Mouse (Mus musculus) liver, postnatal 0 days (tissue): ENCODE measurements around the gene Kremen1. TPM values are rescaled to one million over a fixed set of nuclear protein-coding genes. Genes with fewer than 3 reads are reported as not detected.

ENCODE experiments used
- ATAC-seq: fragments of 200-750 bp; cut with Nextera tagmentation; 2 replicates; pipeline ENCODE4 v1.8.0; 2017; ENCODE audit warnings: mild to moderate bottlenecking, moderate library complexity
- DNase-seq: peaks from one replicate; pipeline ENCODE4 v3.0.0-alpha.2; 2016
- H3K27ac ChIP-seq: fragments of 300-500 bp; sonication (generic); 2 replicates; pipeline ENCODE4 v1.5.1; 2014; ENCODE audit warnings: antibody characterized with exemption, moderate library complexity, mild to moderate bottlenecking, low read depth
- H3K27me3 ChIP-seq: fragments of 300-500 bp; sonication (generic); 2 replicates; pipeline ENCODE4 v1.6.1; 2014; ENCODE audit warnings: low read length, control low read depth, mixed read lengths; ENCODE audit not compliant: insufficient read depth
- H3K36me3 ChIP-seq: fragments of 300-500 bp; sonication (generic); replicated peaks from 2 replicates; pipeline ENCODE4 v1.6.1; 2014; ENCODE audit warnings: mild to moderate bottlenecking, control low read depth, low read length, moderate library complexity, mixed read lengths; ENCODE audit not compliant: insufficient read depth
- H3K4me1 ChIP-seq: fragments of 300-500 bp; sonication (generic); 2 replicates; pipeline ENCODE4 v1.6.1; 2014; ENCODE audit warnings: antibody characterized with exemption, mild to moderate bottlenecking, control low read depth; ENCODE audit not compliant: insufficient read depth
- H3K4me2 ChIP-seq: fragments of 300-500 bp; sonication (generic); 2 replicates; pipeline ENCODE4 v1.6.1; 2014; ENCODE audit warnings: low read depth, mild to moderate bottlenecking, low read length, moderate library complexity, mixed read lengths
- H3K4me3 ChIP-seq: fragments of 300-500 bp; sonication (generic); 2 replicates; pipeline ENCODE4 v1.5.1; 2014; ENCODE audit warnings: low read depth, low read length
- H3K9ac ChIP-seq: fragments of 300-500 bp; sonication (generic); replicated peaks from 2 replicates; pipeline ENCODE4 v1.6.1; 2014; ENCODE audit warnings: mild to moderate bottlenecking, moderate library complexity
- H3K9me3 ChIP-seq: fragments of 300-500 bp; sonication (generic); 2 replicates; pipeline ENCODE4 v1.6.1; 2016; ENCODE audit warnings: mild to moderate bottlenecking, control low read depth, low read length, mixed read lengths
- CTCF ChIP-seq: sonication (generic); IDR thresholded peaks from 2 replicates; pipeline ENCODE4 v1.5.1; 2016; ENCODE audit warnings: antibody characterized with exemption, low read depth
- EP300 ChIP-seq: IDR thresholded peaks from 2 replicates; pipeline ENCODE4 v1.6.1; 2016; ENCODE audit warnings: antibody characterized with exemption, low read depth, mild to moderate bottlenecking
- WGBS: fragments of 180-500 bp; shearing (Covaris S2); extraction: QIAGEN DNeasy Blood & Tissue Kit; methylation state at CpG from one replicate; pipeline ENCODE4 v1.1.7; 2014; ENCODE audit not compliant: insufficient replicate concordance; 5-methylcytosine and 5-hydroxymethylcytosine counted together
- polyA plus RNA-seq: library from polyadenylated mRNA; unstranded; fragments of >200 nt; fragmentation: Nextera tagmentation; extraction: Ambion mirVana; gene quantifications from 2 replicates; pipeline ENCODE4 v1.2.1, GENCODE M21; 2015

Gene Kremen1
- polyA plus RNA-seq, 1 experiment from 2014 or later: 2.2 TPM

DNA sequence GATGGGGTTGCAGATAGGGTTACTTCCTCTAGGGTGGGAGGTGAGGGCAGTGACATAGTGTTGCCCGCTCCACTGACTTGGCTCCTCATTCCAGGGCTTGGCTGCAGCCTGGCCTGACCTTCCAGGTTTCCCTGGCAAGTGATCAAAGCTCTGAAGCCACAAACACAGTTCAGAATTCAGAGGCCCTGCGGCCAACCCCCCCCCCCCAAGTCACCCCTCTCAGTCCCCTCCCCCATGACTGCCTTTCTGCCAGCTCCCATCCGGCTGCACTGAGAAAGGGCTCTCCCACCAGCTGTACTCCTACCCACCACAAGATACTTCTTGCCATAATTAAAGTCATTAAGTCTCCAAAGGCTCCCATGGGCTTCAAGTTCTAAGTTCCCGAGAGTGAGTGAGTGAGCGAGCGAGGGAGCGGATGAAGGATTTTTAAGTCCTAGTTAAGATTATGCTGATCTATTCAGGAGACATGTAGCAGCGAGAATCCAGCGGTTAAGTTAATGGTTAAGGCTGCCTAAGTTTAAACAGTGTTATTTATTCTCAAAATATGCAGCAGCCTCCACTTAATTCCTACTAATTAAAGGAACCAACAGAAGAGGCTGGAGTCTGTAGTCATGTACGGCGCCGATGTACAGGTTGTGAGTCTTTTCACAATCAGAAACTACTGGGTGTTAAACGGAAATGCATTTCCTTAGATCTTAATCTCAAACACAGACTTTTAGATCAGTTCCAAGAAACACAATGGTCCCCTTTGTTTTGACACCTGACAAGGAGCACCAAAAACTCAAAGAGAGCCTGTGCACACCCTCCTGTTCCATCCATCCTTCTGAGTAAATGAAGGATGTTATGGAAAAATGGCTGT lies 36.0 kb upstream of the Kremen1 start:
- ATAC-seq (peak; percentile 93), DNase-seq (peak; percentile 72)
- WGBS: 46% methylated on average over 13 of the region's 13 CpGs
- Histone ChIP-seq H3K4me2 (peak overlapping the region; percentile 55), H3K27ac (peak overlapping the region; percentile 93), H3K9ac (no peak overlapping the region), H3K27me3 (no peaks in the 10 kb centered on the region), H3K36me3 (no peaks in the 10 kb centered on the region), H3K4me1 (peaks cover 12% of the 10 kb centered on the region), H3K4me3 (no peak overlapping the region), H3K9me3 (no peaks in the 10 kb centered on the region)
- no peak for TF ChIP-seq EP300
- TF ChIP-seq CTCF: no peak

DNA sequence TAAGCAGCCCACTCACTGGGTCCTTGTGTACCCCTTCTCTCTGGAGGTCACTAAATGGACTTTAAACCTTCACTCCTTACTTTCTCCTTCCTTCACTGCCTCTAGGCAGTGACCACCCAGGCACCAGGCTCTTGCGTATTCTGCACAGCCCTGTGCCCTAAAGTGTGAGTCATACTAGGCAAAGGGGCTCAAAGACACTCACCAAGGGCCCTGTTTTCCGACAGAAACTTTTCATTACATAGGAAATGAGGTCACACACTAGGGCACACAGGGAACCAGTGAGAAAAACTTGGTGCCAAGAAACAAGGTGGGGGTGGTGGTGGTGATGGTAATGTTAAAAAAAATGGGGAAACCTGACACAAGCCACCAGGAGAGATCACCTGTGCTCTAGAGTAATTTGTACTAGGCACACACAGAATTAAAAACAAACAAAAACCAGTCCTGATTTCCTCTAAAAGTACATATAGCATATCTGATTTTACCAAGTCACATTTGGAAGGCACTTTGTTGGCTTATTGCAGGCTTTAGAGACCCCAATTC lies 35.3 kb upstream of the Kremen1 start:
- ATAC-seq: peak; percentile 85
- 60% methylated on average over 2 of the region's 2 CpGs for WGBS
- H3K27ac ChIP-seq: peak overlapping the region; percentile 93

DNA sequence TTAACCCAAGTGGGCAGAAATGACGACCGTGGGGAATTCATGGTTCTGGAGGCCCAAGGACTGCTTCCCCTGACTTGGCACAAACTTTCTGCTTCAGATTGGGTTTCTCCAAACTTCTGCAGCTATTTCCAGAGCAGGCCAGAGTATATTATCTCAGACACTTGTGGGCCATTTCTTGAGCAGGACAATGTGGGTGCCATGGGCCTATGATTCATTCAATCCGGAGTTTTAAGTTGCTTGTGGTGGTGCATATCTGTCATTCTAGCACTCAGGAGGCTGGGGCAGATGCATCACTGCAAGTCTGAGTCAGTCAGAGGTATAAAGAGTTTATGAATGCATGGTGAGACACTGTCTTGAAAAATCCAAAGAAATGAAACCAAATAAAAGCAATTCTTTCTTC lies 33.4 kb upstream of the Kremen1 start:
- TF ChIP-seq EP300: no peak
- no peak for TF ChIP-seq CTCF
- H3K4me3 ChIP-seq: no peak overlapping the region
- ATAC-seq: no peak
- H3K4me2 ChIP-seq: no peak overlapping the region
- no peaks in the 10 kb centered on the region for H3K9me3 ChIP-seq
- no peak overlapping the region for H3K27ac ChIP-seq
- H3K36me3 ChIP-seq: no peaks in the 10 kb centered on the region
- 75% methylated on average over 3 of the region's 3 CpGs for WGBS
- DNase-seq: no peak
- no peaks in the 10 kb centered on the region for H3K27me3 ChIP-seq
- H3K9ac ChIP-seq: no peak overlapping the region
- peaks cover 12% of the 10 kb centered on the region for H3K4me1 ChIP-seq

More for the DNA sequence above, 35.3 kb upstream of the Kremen1 start:
- no peaks in the 10 kb centered on the region for H3K27me3 ChIP-seq
- no peak overlapping the region for H3K4me3 ChIP-seq
- no peak overlapping the region for H3K9ac ChIP-seq
- DNase-seq: no peak
- peaks cover 12% of the 10 kb centered on the region for H3K4me1 ChIP-seq
- TF ChIP-seq EP300 (no peak), CTCF (no peak)
- no peaks in the 10 kb centered on the region for H3K9me3 ChIP-seq
- peak overlapping the region; percentile 18; the same call in 1 of the 2 replicates for H3K4me2 ChIP-seq
- no peaks in the 10 kb centered on the region for H3K36me3 ChIP-seq

DNA sequence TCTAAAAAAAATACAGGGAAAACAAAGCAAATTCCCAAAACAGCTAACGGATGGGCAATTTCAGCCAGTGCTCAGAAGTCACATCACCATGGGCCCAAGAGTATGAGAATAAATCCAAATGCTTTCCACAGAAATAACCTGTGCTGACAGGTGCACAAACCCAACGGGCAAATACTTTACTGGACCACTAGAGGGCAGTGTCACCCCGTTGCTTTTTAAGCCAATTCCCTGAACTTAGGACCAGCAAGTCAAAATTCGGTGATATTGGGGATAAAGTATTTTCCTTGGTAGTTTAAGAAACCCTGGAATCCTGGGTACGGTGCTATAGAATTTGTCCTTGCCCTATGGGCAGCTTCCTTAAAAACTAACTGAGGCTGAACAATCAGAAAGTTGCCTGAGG lies 29.3 kb upstream of the Kremen1 start:
- WGBS: 16% methylated on average over 5 of the region's 5 CpGs
- H3K27me3 ChIP-seq: no peaks in the 10 kb centered on the region
- H3K36me3 ChIP-seq: peaks cover 15% of the 10 kb centered on the region
- H3K4me3 ChIP-seq: no peak overlapping the region
- no peaks in the 10 kb centered on the region for H3K4me1 ChIP-seq
- no peak overlapping the region for H3K9ac ChIP-seq
- TF ChIP-seq CTCF (peak; percentile 95), EP300 (no peak)
- ATAC-seq (no peak), DNase-seq (peak; percentile 71)
- no peak overlapping the region for H3K4me2 ChIP-seq
- H3K27ac ChIP-seq: no peak overlapping the region
- no peaks in the 10 kb centered on the region for H3K9me3 ChIP-seq

DNA sequence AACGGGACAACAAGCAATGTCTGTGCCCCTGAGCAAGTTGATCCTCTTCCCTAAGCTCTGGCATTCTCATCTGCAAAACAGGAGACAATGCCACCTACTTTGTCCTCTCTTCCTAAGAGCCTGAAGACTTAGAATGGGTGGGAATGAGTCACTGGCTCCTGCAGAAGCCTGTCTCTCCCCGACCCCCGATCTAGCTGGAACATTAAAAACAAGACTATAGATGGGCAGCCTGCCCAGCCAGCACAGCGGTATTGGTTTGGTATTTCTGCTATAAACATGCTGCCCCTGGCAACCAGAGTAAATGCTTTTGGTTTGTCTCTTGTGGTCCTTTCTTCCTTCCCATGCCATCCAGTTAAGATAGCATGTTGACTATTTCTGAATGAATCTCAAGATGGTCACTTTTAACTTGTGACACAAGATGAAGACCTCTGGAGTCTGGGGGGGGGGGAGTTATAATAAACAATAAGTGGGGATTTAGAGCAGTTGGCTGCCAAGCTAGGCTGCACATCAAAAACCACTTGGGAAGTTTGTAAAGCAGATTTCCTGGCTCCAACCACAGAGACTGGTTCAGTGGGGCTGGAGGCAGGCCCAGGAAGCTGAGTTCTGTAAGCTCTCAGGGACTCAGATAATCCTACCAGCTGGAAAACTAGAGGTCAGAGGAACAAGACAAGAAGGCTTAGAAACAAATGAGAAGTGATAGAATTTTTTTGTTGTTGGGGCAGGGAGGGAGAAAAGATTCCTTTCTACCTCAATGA lies 28.6 kb upstream of the Kremen1 start:
- TF ChIP-seq CTCF (no peak), EP300 (no peak)

DNA sequence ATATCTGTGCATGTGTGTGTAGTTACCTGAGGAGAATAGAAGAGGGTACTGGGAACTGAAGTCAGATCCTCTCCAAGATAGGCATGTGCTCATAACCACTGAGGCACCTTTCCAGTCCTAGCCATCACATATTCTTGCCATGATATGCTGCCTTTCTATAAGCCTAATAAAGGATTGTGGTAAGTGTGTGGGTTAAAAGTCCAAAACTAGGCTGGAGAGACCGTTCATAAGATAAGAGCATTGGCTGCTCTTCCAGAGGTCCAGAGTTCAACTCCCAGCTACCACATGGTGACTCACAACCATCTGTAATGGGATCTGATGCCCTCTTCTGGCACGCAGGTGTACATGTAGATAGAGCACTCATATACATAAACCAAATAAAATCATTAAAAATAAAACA lies 22.6 kb upstream of the Kremen1 start:
- H3K36me3 ChIP-seq: peaks cover 27% of the 10 kb centered on the region
- H3K9ac ChIP-seq: no peak overlapping the region
- no peak overlapping the region for H3K4me2 ChIP-seq
- H3K4me1 ChIP-seq: no peaks in the 10 kb centered on the region
- H3K27ac ChIP-seq: no peak overlapping the region
- ATAC-seq: no peak
- WGBS: 68% methylated on average over 2 of the region's 2 CpGs
- H3K27me3 ChIP-seq: no peaks in the 10 kb centered on the region
- H3K4me3 ChIP-seq: no peak overlapping the region
- TF ChIP-seq CTCF (peak; percentile 18; the same call in 1 of the 2 replicates), EP300 (no peak)
- no peak for DNase-seq
- H3K9me3 ChIP-seq: no peaks in the 10 kb centered on the region

More for the DNA sequence above, 28.6 kb upstream of the Kremen1 start:
- H3K27ac ChIP-seq: no peak overlapping the region
- no peaks in the 10 kb centered on the region for H3K9me3 ChIP-seq
- peaks cover 16% of the 10 kb centered on the region for H3K36me3 ChIP-seq
- no peak overlapping the region for H3K9ac ChIP-seq
- WGBS: 72% methylated on average over 4 of the region's 4 CpGs
- H3K4me1 ChIP-seq: no peaks in the 10 kb centered on the region
- DNase-seq (no peak), ATAC-seq (no peak)
- no peak overlapping the region for H3K4me2 ChIP-seq
- no peak overlapping the region for H3K4me3 ChIP-seq
- no peaks in the 10 kb centered on the region for H3K27me3 ChIP-seq
